11 mouse cellular contexts compared by ENCODE assay signal in the genomic region with DNA sequence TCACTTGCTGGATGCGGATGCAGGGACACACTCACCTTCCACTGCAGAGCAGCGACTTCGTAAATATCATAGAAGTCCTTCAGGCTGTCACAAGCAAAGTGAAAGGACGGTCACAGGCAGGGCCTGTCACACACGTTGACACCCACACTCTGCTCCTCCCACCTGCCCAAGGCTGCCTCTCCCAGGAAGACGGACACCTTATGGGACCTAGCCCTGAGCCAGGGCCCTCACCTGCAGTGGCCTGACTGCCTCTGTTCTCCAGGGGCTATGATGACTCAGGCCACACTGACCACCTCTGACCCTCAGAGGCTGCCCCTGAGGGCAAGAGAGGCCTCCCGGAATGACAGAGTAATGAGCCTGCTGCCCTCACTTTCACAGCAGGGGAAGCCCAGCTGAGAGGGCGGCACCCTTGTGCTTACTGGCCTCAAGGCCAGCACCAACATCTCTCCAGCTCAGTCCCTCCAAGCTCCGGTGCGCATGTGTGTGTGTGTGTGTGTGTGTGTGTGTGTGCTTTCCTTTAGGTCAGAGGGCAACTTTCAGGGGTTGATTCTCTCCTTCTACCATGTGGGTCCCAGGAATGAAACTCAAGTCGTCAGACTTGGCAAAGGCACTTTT.
"Had no signal": no experiment of that assay in that cellular context is flagged by ENCODE, and none has a peak within 500 bp of the region (broad histone marks: within the 10 kb centered on the region; RNA-seq: fewer than 3 reads in every experiment).

No protein-coding gene starts in this region.

- H3K9me3 ChIP-seq: limb, embryonic 13.5 days; midbrain, embryonic 15.5 days; neural tube, embryonic 12.5 days had no signal

- H3K4me3 ChIP-seq: layer of hippocampus, adult 2 months; limb, embryonic 13.5 days; midbrain, embryonic 15.5 days; neural tube, embryonic 12.5 days had no signal

- H3K4me2 ChIP-seq: limb, embryonic 13.5 days; midbrain, embryonic 15.5 days; neural tube, embryonic 12.5 days had no signal

- ATAC-seq: midbrain, embryonic 15.5 days had no signal

- H3K9ac ChIP-seq: limb, embryonic 13.5 days; midbrain, embryonic 15.5 days; neural tube, embryonic 12.5 days had no signal

- DNase-seq: kidney, adult 9 months; kidney, postnatal 10 days; kidney, postnatal 4 days; left cerebral cortex, postnatal 4 days; lung, adult 18-20 months; thymus, adult 2 months; thymus, postnatal 25 days had no signal

- H3K27me3 ChIP-seq: limb, embryonic 13.5 days; midbrain, embryonic 15.5 days; neural tube, embryonic 12.5 days had no signal

- H3K27ac ChIP-seq: layer of hippocampus, adult 2 months; limb, embryonic 13.5 days; midbrain, embryonic 15.5 days; neural tube, embryonic 12.5 days had no signal

- H3K4me1 ChIP-seq: midbrain, embryonic 15.5 days; neural tube, embryonic 12.5 days had no signal

- H3K36me3 ChIP-seq: midbrain, embryonic 15.5 days had no signal
